Mouse (Mus musculus) gastrocnemius, postnatal 10 days (tissue): ENCODE results near the gene Prcp. TPM values are rescaled to one million over a fixed set of nuclear protein-coding genes. Genes with fewer than 3 reads are reported as not detected.
"Not testable (repeated sequence)": the region's sequence is repeated elsewhere in the genome, so short reads cannot be mapped to it uniquely, and the experiment has no call there.

Experiments used
- DNase-seq: peaks from one replicate; pipeline ENCODE4 v3.0.0; 2021; ENCODE audit warnings: mixed read lengths
- total RNA-seq, 2 experiments: library from RNA; stranded (reverse); gene quantifications; 2 replicates each; pipeline ENCODE4 v1.2.3; 2021

Prcp gene
- total RNA-seq, 2 experiments from 2014 or later = 22.4 to 30.9 TPM

GRCm38 (mm10) chr7:92978720-92979119 lies 104.5 kb downstream of the Prcp start:
- not testable (repeated sequence) for DNase-seq

GRCm38 (mm10) chr7:92980741-92981140 lies 106.5 kb downstream of the Prcp start:
- DNase-seq = no peak

- DNase-seq = no peak
Observed at GRCm38 (mm10) chr7:92981864-92982263, 107.6 kb downstream of the Prcp start.

Other genes starting within 250 kb of the Prcp start
- gene Ankrd42, start 237.3 kb upstream of the Prcp start, total RNA-seq = 1 to 10 TPM; 1.0 to 1.9 TPM
- 10 to 100 TPM; 24.6 to 34.6 TPM for gene Pcf11, start 204.5 kb upstream of the Prcp start, total RNA-seq
- 1 to 10 TPM; 7.4 to 8.2 TPM for gene Rab30, start 132.9 kb upstream of the Prcp start, total RNA-seq
- gene Ddias, start 223 bp upstream of the Prcp start, total RNA-seq = 1 to 10 TPM in 1 of 2 experiments, under 1 TPM in 1; 0.82 to 1.4 TPM
- gene Fam181b, start 205.4 kb downstream of the Prcp start, total RNA-seq = 1 to 10 TPM; 2.3 to 3.6 TPM